Mouse (Mus musculus) limb, embryonic 12.5 days (tissue): Measurements from ENCODE around the gene Psg16. TPM values are rescaled to one million over a fixed set of nuclear protein-coding genes. Genes with fewer than 3 reads are reported as not detected.
"Not testable (repeated sequence)": the region's sequence is repeated elsewhere in the genome, so short reads cannot be mapped to it uniquely, and the experiment has no call there.

Source experiments
- ATAC-seq: fragments of 200-750 bp; cut with Nextera tagmentation; 2 replicates; pipeline ENCODE4 v1.8.0; 2017; ENCODE audit warnings: low read depth, moderate TSS enrichment; ENCODE audit not compliant: insufficient number of reproducible peaks, insufficient read depth, low FRiP score, low TSS enrichment
- H3K27ac ChIP-seq: fragments of 300-500 bp; sonication (generic); 2 replicates; pipeline ENCODE4 v1.5.1; 2016; ENCODE audit warnings: mild to moderate bottlenecking, moderate library complexity
- H3K27me3 ChIP-seq: fragments of 300-500 bp; sonication (generic); 2 replicates; pipeline ENCODE4 v1.6.1; 2016; ENCODE audit warnings: mild to moderate bottlenecking, moderate library complexity
- H3K36me3 ChIP-seq: fragments of 300-500 bp; sonication (generic); 2 replicates; pipeline ENCODE4 v1.6.1; 2016; ENCODE audit warnings: mild to moderate bottlenecking, moderate library complexity
- H3K4me1 ChIP-seq: fragments of 300-500 bp; sonication (generic); replicated peaks from 2 replicates; pipeline ENCODE4 v1.6.1; 2016
- H3K4me2 ChIP-seq: fragments of 300-500 bp; sonication (generic); 2 replicates; pipeline ENCODE4 v1.6.1; 2016; ENCODE audit warnings: mild to moderate bottlenecking, moderate library complexity
- H3K4me3 ChIP-seq: fragments of 300-500 bp; sonication (generic); replicated peaks from 2 replicates; pipeline ENCODE4 v1.5.1; 2016; ENCODE audit warnings: mild to moderate bottlenecking
- H3K9ac ChIP-seq: fragments of 300-500 bp; sonication (generic); replicated peaks from 2 replicates; pipeline ENCODE4 v1.6.1; 2016; ENCODE audit warnings: mild to moderate bottlenecking, moderate library complexity
- H3K9me3 ChIP-seq: fragments of 300-500 bp; sonication (generic); 2 replicates; pipeline ENCODE4 v1.6.1; 2016; ENCODE audit warnings: mild to moderate bottlenecking, moderate library complexity
- WGBS: fragments of 180-500 bp; shearing (Covaris S2); methylation state at CpG from one replicate; pipeline ENCODE4 v1.1.7; 2016; 5-methylcytosine and 5-hydroxymethylcytosine counted together
- polyA plus RNA-seq: library from polyadenylated mRNA; unstranded; fragments of >200 nt; fragmentation: Nextera tagmentation; extraction: Ambion mirVana; gene quantifications from 2 replicates; pipeline ENCODE4 v1.2.1, GENCODE M21; 2016

Gene Psg16
- polyA plus RNA-seq, 1 experiment from 2014 or later = 0.14 TPM

- Histone ChIP-seq H3K9me3 (no peaks in the 10 kb centered on the region), H3K9ac (no peak overlapping the region), H3K4me3 (no peak overlapping the region), H3K4me1 (peaks cover 6% of the 10 kb centered on the region), H3K27ac (no peak overlapping the region), H3K27me3 (no peaks in the 10 kb centered on the region), H3K36me3 (no peaks in the 10 kb centered on the region), H3K4me2 (no peak overlapping the region)
- ATAC-seq = no peak
These were observed 6.8 kb upstream of the Psg16 start for GRCm38 (mm10) chr7:17067000-17067399.

DNA sequence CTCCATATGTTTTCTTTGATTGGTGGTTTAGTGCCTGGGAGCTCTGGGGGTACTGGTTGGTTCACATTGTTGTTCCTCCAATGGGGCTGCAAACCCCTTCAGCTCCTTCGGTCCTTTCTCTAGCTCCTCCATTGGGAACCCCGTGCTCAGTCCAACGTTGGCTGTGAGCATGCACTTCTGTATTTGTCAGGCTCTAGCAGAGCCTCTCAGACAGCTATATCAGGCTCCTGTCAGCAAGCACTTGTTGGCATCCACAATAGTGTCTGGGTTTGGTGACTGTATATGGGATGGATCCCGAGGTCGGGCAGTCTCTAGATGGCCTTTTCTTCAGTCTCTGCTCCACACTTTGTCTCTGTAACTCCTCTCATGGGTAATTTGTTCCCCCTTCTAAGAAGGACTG is 6.2 kb upstream of the Psg16 start:
- not testable (repeated sequence) for H3K36me3 ChIP-seq, ATAC-seq, H3K4me3 ChIP-seq, H3K9ac ChIP-seq, H3K4me2 ChIP-seq, H3K4me1 ChIP-seq, H3K9me3 ChIP-seq, H3K27ac ChIP-seq, H3K27me3 ChIP-seq
- WGBS = 58% methylated on average over 5 of the region's 5 CpGs

- H3K4me1 ChIP-seq = no peaks in the 10 kb centered on the region
- H3K4me2 ChIP-seq = no peak overlapping the region
- ATAC-seq = no peak
- H3K27me3 ChIP-seq = no peaks in the 10 kb centered on the region; the same call in 1 of the 2 replicates
- no peak overlapping the region for H3K4me3 ChIP-seq
- 59% methylated on average over 5 of the region's 5 CpGs for WGBS
- 0 out of 2 replicates have a peak, but pooled peaks cover under 1% of the 10 kb centered on the region for H3K9me3 ChIP-seq
- H3K9ac ChIP-seq = no peak overlapping the region
- no peaks in the 10 kb centered on the region for H3K36me3 ChIP-seq
- H3K27ac ChIP-seq = no peak overlapping the region
These were observed 332 bp upstream of the Psg16 start for GRCm38 (mm10) chr7:17073513-17073903.

- Histone ChIP-seq H3K9me3 (0 out of 2 replicates have a peak, but pooled peaks cover 3% of the 10 kb centered on the region), H3K36me3 (no peaks in the 10 kb centered on the region), H3K4me2 (no peak overlapping the region), H3K4me3 (no peak overlapping the region), H3K4me1 (no peaks in the 10 kb centered on the region), H3K9ac (no peak overlapping the region), H3K27me3 (no peaks in the 10 kb centered on the region; the same call in 1 of the 2 replicates), H3K27ac (no peak overlapping the region)
- 74% methylated on average over 1 of the region's 1 CpGs for whole genome bisulfite sequencing
- no peak for ATAC-seq
These were observed 2.7 kb downstream of the Psg16 start for GRCm38 (mm10) chr7:17076542-17076941.

DNA sequence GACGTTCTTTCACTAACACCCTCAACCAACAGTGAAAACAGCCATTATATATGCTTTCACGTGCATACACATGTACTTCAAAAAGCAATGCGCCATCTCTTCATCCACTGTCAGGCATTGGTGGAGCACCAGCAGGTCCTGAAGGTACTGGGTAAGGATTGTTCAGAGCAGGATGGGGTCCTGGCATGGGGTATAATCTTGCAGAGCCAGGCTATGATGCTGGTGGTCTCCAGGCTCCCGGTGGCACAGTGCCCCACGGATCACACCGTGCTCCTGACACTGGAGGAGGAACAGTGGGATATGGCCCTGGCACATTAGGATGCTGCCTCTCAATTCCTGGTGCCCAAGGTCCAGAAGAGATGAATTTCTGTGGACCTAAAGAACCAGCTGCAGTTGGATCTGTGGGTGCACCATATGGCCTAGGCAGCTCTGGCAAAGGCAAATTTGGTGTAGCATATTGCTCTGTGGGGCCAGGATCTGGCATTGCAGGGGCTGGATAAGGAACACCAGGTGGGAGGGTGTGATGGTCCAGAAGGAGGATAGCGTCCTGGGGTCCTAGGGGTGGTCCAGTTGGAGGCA is 4.3 kb downstream of the Psg16 start:
- Histone ChIP-seq H3K9ac (no peak overlapping the region), H3K4me3 (no peak overlapping the region), H3K4me2 (no peak overlapping the region), H3K36me3 (no peaks in the 10 kb centered on the region), H3K27me3 (no peaks in the 10 kb centered on the region), H3K4me1 (no peaks in the 10 kb centered on the region), H3K27ac (no peak overlapping the region), H3K9me3 (0 out of 2 replicates have a peak, but pooled peaks cover 3% of the 10 kb centered on the region)
- 80% methylated on average over 7 of the region's 7 CpGs for WGBS
- no peak for ATAC-seq

- Histone ChIP-seq H3K4me2 (no peak overlapping the region), H3K9me3 (0 out of 2 replicates have a peak, but pooled peaks cover 3% of the 10 kb centered on the region), H3K36me3 (no peaks in the 10 kb centered on the region), H3K4me1 (no peaks in the 10 kb centered on the region), H3K27me3 (no peaks in the 10 kb centered on the region), H3K9ac (no peak overlapping the region), H3K27ac (no peak overlapping the region), H3K4me3 (no peak overlapping the region)
- 75% methylated on average over 4 of the region's 4 CpGs for WGBS
- ATAC-seq = no peak
These were observed 8.9 kb downstream of the Psg16 start for GRCm38 (mm10) chr7:17082766-17083165.

- Histone ChIP-seq H3K27ac (no peak overlapping the region), H3K9me3 (no peaks in the 10 kb centered on the region), H3K4me2 (no peak overlapping the region), H3K4me1 (no peaks in the 10 kb centered on the region), H3K4me3 (no peak overlapping the region), H3K9ac (no peak overlapping the region), H3K36me3 (no peaks in the 10 kb centered on the region), H3K27me3 (no peaks in the 10 kb centered on the region)
- ATAC-seq = no peak
- 76% methylated on average over 3 of the region's 3 CpGs for WGBS
These were observed 13.9 kb downstream of the Psg16 start for GRCm38 (mm10) chr7:17087731-17088130.

GRCm38 (mm10) chr7:17090058-17090585 is 16.3 kb downstream of the Psg16 start:
- Histone ChIP-seq H3K4me3 (no peak overlapping the region), H3K4me2 (no peak overlapping the region), H3K27ac (no peak overlapping the region), H3K4me1 (no peaks in the 10 kb centered on the region), H3K27me3 (no peaks in the 10 kb centered on the region), H3K36me3 (no peaks in the 10 kb centered on the region), H3K9ac (no peak overlapping the region), H3K9me3 (no peaks in the 10 kb centered on the region)
- no peak for ATAC-seq
- WGBS = 66% methylated on average over 3 of the region's 3 CpGs

DNA sequence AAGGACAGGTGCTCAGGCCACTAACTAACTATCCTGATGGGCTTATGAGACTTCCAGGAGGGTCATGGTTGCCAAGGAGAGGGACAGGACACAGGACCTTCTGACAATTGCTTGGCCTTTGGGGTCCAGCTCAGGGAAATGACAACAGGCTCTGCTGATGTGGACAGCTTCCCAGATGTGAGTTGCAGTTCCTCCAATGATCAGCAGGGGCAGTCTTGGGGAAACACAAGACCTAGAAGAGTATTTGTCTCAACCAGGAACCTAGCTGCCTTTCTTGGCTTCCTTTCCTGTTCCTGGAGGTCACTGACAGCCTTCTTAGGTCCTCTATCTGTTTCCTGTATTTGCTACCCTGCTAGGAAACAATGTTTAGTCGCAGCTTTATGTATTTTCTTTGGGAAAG is 17.4 kb downstream of the Psg16 start:
- no peak for ATAC-seq
- 13% methylated on average over 1 of the region's 1 CpGs for WGBS

DNA sequence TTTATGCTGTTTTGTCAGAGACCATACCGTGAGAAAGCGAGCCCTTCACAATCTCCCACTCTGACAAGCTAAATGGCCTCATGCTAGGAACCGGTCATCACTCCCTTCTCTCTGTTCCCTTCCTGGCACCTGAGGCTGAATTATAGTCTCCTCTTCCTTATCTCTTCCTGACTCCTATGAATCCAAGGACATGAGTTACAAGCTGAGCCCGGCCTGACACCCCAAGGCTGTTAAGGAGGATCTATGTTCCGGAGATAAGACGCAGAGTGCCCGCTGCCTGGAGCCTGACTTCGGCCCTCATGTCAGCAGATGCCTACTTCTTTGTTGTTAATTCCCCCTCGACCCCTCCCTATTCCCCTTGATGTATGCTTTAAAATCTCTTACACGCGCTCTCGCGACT is 27.8 kb downstream of the Psg16 start:
- ATAC-seq, H3K27ac ChIP-seq, H3K4me1 ChIP-seq, H3K36me3 ChIP-seq, H3K4me2 ChIP-seq, H3K27me3 ChIP-seq, H3K9me3 ChIP-seq, H3K9ac ChIP-seq, H3K4me3 ChIP-seq: not testable (repeated sequence)
- 89% methylated on average over 13 of the region's 13 CpGs for WGBS

More for the DNA sequence above, 17.4 kb downstream of the Psg16 start:
- no peaks in the 10 kb centered on the region for H3K36me3 ChIP-seq
- H3K4me2 ChIP-seq = no peak overlapping the region
- H3K4me3 ChIP-seq = no peak overlapping the region
- H3K4me1 ChIP-seq = no peaks in the 10 kb centered on the region
- H3K9ac ChIP-seq = no peak overlapping the region
- H3K9me3 ChIP-seq = no peaks in the 10 kb centered on the region
- no peak overlapping the region for H3K27ac ChIP-seq
- no peaks in the 10 kb centered on the region for H3K27me3 ChIP-seq

GRCm38 (mm10) chr7:17135307-17135706 is 61.5 kb downstream of the Psg16 start:
- no peak for ATAC-seq
- Histone ChIP-seq H3K4me3 (no peak overlapping the region), H3K4me1 (no peaks in the 10 kb centered on the region), H3K9ac (no peak overlapping the region), H3K27me3 (no peaks in the 10 kb centered on the region), H3K4me2 (no peak overlapping the region), H3K27ac (no peak overlapping the region), H3K9me3 (peaks cover 11% of the 10 kb centered on the region; the same call in 1 of the 2 replicates), H3K36me3 (no peaks in the 10 kb centered on the region)
- WGBS = 94% methylated on average over 1 of the region's 1 CpGs

DNA sequence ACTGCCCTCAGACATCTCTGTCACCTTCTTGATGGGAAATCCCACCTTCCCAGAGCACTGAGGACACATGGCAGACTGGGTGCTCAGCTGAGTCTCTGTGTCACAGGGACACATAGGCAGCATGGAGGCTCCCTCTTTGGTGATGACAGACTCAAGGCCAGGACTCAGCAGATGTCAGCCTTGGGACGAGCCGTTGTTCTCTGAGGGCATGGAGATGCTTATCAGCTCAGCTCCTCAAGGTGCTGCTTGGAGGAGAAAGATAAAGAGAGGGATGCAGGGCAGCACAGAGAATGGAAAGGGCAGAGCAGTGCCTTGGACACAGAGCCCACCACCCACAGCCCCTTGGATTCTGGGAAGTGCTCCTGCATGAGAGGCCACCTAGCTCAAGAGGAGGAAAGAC is 76.1 kb downstream of the Psg16 start, which contains the start of gene Ceacam3:
Ceacam3 (plus strand) TSS at position 352 of the 400 bp plus-strand sequence.
- H3K4me3 ChIP-seq = no peak within 1 kb of the TSS
- no peak within 1 kb of the TSS for H3K4me2 ChIP-seq
- WGBS = 82% methylated on average over 2 of the region's 2 CpGs
- no peaks in the 10 kb centered on the region for H3K36me3 ChIP-seq
- H3K4me1 ChIP-seq = no peaks in the 10 kb centered on the region
- no peak within 1 kb of the TSS for H3K27ac ChIP-seq
- ATAC-seq = no peak
- no peaks in the 10 kb centered on the region for H3K27me3 ChIP-seq
- peaks cover 23% of the 10 kb centered on the region for H3K9me3 ChIP-seq
- no peak within 1 kb of the TSS for H3K9ac ChIP-seq
